Mouse (Mus musculus) midbrain, embryonic 11.5 days (tissue): Measurements from ENCODE around the gene Piwil4. TPM values are rescaled to one million over a fixed set of nuclear protein-coding genes. Genes with fewer than 3 reads are reported as not detected.
"Not testable (repeated sequence)": the region's sequence is repeated elsewhere in the genome, so short reads cannot be mapped to it uniquely, and the experiment has no call there.

ENCODE experiments used
- ATAC-seq: fragments of 200-750 bp; cut with Nextera tagmentation; 2 replicates; pipeline ENCODE4 v1.8.0; 2017; ENCODE audit warnings: moderate TSS enrichment, moderate library complexity; ENCODE audit not compliant: low FRiP score
- DNase-seq: peaks from one replicate; pipeline ENCODE4 v3.0.0; 2015; ENCODE audit warnings: low spot score; ENCODE audit errors: missing footprints
- H3K27ac ChIP-seq: fragments of 300-500 bp; sonication (generic); 2 replicates; pipeline ENCODE4 v1.5.1; 2014; ENCODE audit warnings: low read depth, low read length
- H3K27me3 ChIP-seq: fragments of 300-500 bp; sonication (generic); 2 replicates; pipeline ENCODE4 v1.6.1; 2014; ENCODE audit warnings: mild to moderate bottlenecking, low read length, moderate library complexity, mixed read lengths; ENCODE audit not compliant: control insufficient read depth, insufficient read depth
- H3K36me3 ChIP-seq: fragments of 300-500 bp; sonication (generic); 2 replicates; pipeline ENCODE4 v1.6.1; 2014; ENCODE audit warnings: mild to moderate bottlenecking, low read length, moderate library complexity, mixed read lengths; ENCODE audit not compliant: control insufficient read depth, insufficient read depth
- H3K4me1 ChIP-seq: fragments of 300-500 bp; sonication (generic); 2 replicates; pipeline ENCODE4 v1.6.1; 2014; ENCODE audit warnings: low read length; ENCODE audit not compliant: control insufficient read depth, insufficient read depth
- H3K4me2 ChIP-seq: fragments of 300-500 bp; sonication (generic); 2 replicates; pipeline ENCODE4 v1.6.1; 2014; ENCODE audit warnings: mild to moderate bottlenecking, moderate library complexity
- H3K4me3 ChIP-seq: fragments of 300-500 bp; sonication (generic); 2 replicates; pipeline ENCODE4 v1.5.1; 2014; ENCODE audit warnings: low read depth, low read length
- H3K9ac ChIP-seq: fragments of 300-500 bp; sonication (generic); 2 replicates; pipeline ENCODE4 v1.6.1; 2014; ENCODE audit warnings: low read length
- H3K9me3 ChIP-seq: fragments of 300-500 bp; sonication (generic); 2 replicates; pipeline ENCODE4 v1.6.1; 2016; ENCODE audit warnings: low read length; ENCODE audit not compliant: control insufficient read depth
- WGBS: fragments of 180-500 bp; shearing (Covaris S2); extraction: QIAGEN DNeasy Blood & Tissue Kit; methylation state at CpG from one replicate; pipeline ENCODE4 v1.1.7; 2014; 5-methylcytosine and 5-hydroxymethylcytosine counted together
- polyA plus RNA-seq: library from polyadenylated mRNA; unstranded; fragments of >200 nt; fragmentation: Nextera tagmentation; extraction: Ambion mirVana; gene quantifications from 2 replicates; pipeline ENCODE4 v1.2.1, GENCODE M21; 2014

Gene Piwil4
- polyA plus RNA-seq, 1 experiment from 2014 or later = 0.08 TPM

DNA sequence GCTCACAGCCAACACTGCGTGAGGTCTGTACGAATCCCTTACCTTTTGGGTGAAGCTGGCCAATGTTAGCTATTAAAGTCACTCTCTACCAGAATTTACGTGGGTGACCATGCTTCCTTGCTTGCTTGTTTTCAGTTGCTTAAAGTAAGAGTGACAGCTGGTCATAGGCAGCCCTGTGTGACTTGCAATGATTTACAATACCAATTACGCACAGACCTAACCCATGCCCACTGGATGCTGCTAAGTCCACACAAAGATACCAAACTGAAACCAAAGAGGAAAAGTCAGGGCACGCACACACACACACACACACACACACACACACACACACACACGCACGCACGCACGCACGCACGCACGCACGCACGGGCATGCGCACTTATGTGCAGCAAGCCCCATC lies 25.3 kb downstream of the Piwil4 start:
- WGBS = 94% methylated on average over 15 of the region's 15 CpGs
- no peak overlapping the region for H3K27ac ChIP-seq
- no peaks in the 10 kb centered on the region for H3K27me3 ChIP-seq
- no peaks in the 10 kb centered on the region for H3K4me1 ChIP-seq
- H3K4me2 ChIP-seq = no peak overlapping the region
- H3K9ac ChIP-seq = no peak overlapping the region
- H3K4me3 ChIP-seq = no peak overlapping the region
- DNase-seq = no peak
- H3K9me3 ChIP-seq = no peaks in the 10 kb centered on the region
- ATAC-seq = no peak
- no peaks in the 10 kb centered on the region for H3K36me3 ChIP-seq

GRCm38 (mm10) chr9:14710910-14711309 lies 29.6 kb downstream of the Piwil4 start:
- WGBS = 90% methylated on average over 3 of the region's 3 CpGs
- no peak overlapping the region for H3K27ac ChIP-seq
- H3K9me3 ChIP-seq = no peaks in the 10 kb centered on the region
- H3K4me2 ChIP-seq = no peak overlapping the region
- DNase-seq (no peak), ATAC-seq (no peak)
- H3K4me1 ChIP-seq = no peaks in the 10 kb centered on the region
- no peak overlapping the region for H3K4me3 ChIP-seq
- H3K36me3 ChIP-seq = no peaks in the 10 kb centered on the region
- H3K27me3 ChIP-seq = no peaks in the 10 kb centered on the region
- H3K9ac ChIP-seq = no peak overlapping the region

DNA sequence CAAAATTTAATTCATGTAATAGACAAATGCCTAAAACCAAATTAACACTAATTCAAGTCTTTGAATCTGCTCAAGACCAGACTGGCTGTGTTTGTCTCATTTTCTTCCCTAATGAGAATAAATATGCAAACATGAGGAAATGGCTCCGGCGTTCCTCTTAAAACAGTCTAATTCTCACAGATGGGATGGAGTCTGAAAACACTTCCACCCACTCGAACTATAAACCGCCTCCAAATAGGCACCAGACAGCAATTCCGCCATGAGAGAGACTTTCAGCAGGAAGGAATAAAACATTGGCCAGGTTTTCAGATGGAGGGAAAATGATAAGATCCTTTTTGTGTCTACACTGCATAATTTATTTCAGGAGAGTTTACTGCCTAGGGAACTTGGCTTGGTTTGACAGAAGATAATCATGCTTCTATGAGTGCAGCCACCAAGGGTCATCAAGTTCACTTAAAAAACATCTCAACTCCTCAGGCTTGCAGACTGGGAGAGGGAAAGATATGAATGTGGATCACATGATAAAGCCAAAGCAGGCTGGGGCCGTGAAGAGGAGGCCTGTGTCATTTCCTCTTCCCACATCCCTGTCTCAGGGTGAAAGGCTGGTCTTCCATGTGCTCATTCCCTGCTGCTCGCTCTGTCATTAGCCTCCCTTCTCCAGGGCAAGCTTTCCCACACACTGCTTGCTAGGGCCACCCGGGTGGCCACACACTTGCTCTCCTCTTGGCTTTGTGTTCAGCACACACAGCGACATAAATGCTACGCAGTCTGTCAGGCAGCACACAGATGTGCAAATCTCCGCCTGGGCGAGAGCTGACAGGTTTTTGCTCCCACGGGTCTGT lies 35.0 kb downstream of the Piwil4 start:
- Histone ChIP-seq H3K4me2 (no peak overlapping the region), H3K9ac (no peak overlapping the region), H3K36me3 (no peaks in the 10 kb centered on the region), H3K9me3 (no peaks in the 10 kb centered on the region), H3K4me3 (no peak overlapping the region), H3K27me3 (no peaks in the 10 kb centered on the region), H3K27ac (no peak overlapping the region), H3K4me1 (no peaks in the 10 kb centered on the region)
- DNase-seq = no peak
- 82% methylated on average over 13 of the region's 13 CpGs for WGBS
- ATAC-seq = no peak

DNA sequence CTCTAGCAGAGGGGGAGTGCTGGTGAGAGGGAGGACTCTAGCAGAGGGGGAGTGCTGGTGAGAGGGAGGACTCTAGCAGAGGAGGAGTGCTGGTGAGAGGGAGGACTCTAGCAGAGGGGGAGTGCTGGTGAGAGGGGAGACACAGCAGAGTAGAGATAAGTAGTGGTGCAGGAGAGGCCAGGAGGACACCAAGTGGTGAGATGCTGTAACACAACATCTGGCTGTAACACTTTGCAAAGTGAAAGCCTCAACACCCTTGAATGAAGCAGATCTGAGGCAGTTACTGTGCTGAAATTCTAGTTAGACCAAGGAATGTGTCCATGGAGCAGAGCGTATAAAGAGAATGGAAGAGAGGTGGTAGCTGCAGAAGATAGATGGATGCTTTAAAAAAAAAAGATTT lies 39.7 kb downstream of the Piwil4 start:
- H3K9ac ChIP-seq, H3K4me1 ChIP-seq, ATAC-seq, H3K4me2 ChIP-seq, H3K9me3 ChIP-seq, H3K36me3 ChIP-seq, DNase-seq, H3K27ac ChIP-seq, H3K27me3 ChIP-seq, H3K4me3 ChIP-seq: not testable (repeated sequence)
- 82% methylated on average over 1 of the region's 1 CpGs for whole genome bisulfite sequencing

DNA sequence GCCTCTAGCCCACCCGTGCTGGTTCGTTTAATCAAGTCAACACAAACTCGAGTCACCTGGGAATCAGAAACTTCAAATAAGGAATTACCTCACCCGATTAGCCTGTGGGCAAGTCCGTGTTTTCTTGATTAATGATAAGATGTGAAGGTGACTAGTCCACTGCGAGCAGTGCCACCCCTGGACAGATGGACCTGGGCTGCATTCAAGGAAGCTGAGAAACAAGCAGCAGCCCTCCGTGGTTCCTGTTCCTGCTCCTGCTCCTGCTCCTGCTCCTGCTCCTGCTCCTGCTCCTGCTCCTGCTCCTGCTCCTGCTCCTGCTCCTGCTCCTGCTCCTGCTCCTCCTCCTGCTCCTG lies 41.3 kb downstream of the Piwil4 start:
- no peak overlapping the region for H3K4me2 ChIP-seq
- 0 out of 2 replicates have a peak, but pooled peaks have one; percentile 45 for ATAC-seq

GRCm38 (mm10) chr9:14698582-14699287 lies 41.8 kb downstream of the Piwil4 start:
- no peak overlapping the region for H3K9ac ChIP-seq
- no peaks in the 10 kb centered on the region for H3K27me3 ChIP-seq
- peak; percentile 99 for DNase-seq
- no peak overlapping the region for H3K4me2 ChIP-seq
- H3K36me3 ChIP-seq = no peaks in the 10 kb centered on the region
- ATAC-seq = peak; percentile 95
- no peak overlapping the region for H3K4me3 ChIP-seq
- H3K9me3 ChIP-seq = no peaks in the 10 kb centered on the region
- H3K27ac ChIP-seq = no peak overlapping the region
- 59% methylated on average over 12 of the region's 12 CpGs for WGBS
- H3K4me1 ChIP-seq = no peaks in the 10 kb centered on the region

More for the DNA sequence above, 41.3 kb downstream of the Piwil4 start:
- 49% methylated on average over 7 of the region's 7 CpGs for WGBS
- Histone ChIP-seq H3K27me3 (no peaks in the 10 kb centered on the region), H3K4me3 (no peak overlapping the region), H3K36me3 (no peaks in the 10 kb centered on the region), H3K9me3 (no peaks in the 10 kb centered on the region), H3K9ac (no peak overlapping the region), H3K4me1 (no peaks in the 10 kb centered on the region), H3K27ac (no peak overlapping the region)
- DNase-seq = no peak

- Histone ChIP-seq H3K36me3 (no peaks in the 10 kb centered on the region), H3K9me3 (no peaks in the 10 kb centered on the region), H3K4me3 (no peak overlapping the region), H3K4me2 (no peak overlapping the region), H3K27me3 (no peaks in the 10 kb centered on the region), H3K9ac (no peak overlapping the region), H3K4me1 (no peaks in the 10 kb centered on the region), H3K27ac (no peak overlapping the region)
- 61% methylated on average over 4 of the region's 4 CpGs for WGBS
- no peak for ATAC-seq
- DNase-seq = no peak
Observed at GRCm38 (mm10) chr9:14697903-14698302, 42.6 kb downstream of the Piwil4 start.

DNA sequence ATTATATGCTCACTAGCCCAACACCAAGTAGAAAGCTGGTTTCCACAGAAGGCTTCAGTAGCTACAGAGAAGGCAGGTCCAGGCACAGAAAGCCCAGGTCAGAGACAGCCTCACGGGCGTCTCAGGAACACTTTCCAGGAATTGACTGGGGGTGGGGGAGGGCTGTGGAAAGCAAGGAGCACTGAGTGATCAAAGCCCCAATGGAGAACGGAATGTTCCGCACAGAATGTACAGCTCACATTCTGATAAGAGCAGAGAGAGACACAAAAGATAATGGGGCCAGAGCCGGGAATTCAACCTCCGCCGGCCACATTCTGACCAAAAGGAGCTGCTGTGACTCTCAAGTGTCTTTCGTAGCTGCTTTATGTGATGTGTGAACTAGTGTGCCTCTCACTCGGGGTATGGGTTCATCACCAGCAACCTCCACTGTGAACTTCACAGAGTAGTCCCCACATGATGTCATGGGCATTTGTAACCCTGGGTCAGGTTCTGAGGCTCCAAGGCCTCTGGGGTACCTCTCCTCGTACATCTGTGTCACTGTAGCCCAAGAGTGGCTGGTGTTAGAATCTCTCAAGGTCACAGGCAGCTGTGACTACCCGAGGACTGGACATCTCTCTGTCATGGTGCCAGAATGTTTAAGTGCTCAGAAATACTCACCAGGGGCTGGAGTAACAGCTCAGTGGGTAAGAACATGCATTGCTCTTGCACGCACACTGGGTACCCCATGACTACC lies 51.0 kb downstream of the Piwil4 start:
- Histone ChIP-seq H3K4me2 (no peak overlapping the region), H3K4me3 (no peak overlapping the region), H3K9ac (no peak overlapping the region), H3K9me3 (no peaks in the 10 kb centered on the region), H3K27ac (no peak overlapping the region), H3K4me1 (no peaks in the 10 kb centered on the region), H3K27me3 (no peaks in the 10 kb centered on the region), H3K36me3 (no peaks in the 10 kb centered on the region)
- ATAC-seq = no peak
- WGBS = 84% methylated on average over 12 of the region's 12 CpGs
- no peak for DNase-seq

DNA sequence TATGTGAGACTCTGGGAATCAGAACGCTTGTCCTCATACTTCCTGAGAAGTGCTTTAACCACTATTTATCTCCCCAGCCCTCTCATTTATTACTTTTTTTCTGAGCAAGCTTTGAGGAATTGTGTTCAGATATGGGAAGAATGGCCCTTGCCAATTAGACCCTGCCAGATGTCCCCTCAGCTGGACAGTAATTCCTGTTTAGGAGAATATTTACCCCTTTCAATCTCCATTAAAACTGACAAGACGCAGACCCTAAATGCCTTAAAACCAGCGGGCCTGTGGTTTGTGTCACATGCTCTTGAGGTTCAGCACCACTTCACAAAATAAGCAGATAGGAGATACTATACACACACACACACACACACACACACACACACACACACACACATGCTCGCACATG lies 56.2 kb downstream of the Piwil4 start:
- Histone ChIP-seq H3K4me1 (no peaks in the 10 kb centered on the region), H3K4me2 (no peak overlapping the region), H3K36me3 (no peaks in the 10 kb centered on the region), H3K9me3 (no peaks in the 10 kb centered on the region), H3K27me3 (no peaks in the 10 kb centered on the region), H3K9ac (no peak overlapping the region), H3K27ac (no peak overlapping the region), H3K4me3 (no peak overlapping the region)
- WGBS = 83% methylated on average over 4 of the region's 4 CpGs
- no peak for DNase-seq
- no peak for ATAC-seq
